Mouse (Mus musculus) neural tube, embryonic 10.5 days (tissue): Measurements from ENCODE around the gene Lce1b.
"Not testable (repeated sequence)": the region's sequence is repeated elsewhere in the genome, so short reads cannot be mapped to it uniquely, and the experiment has no call there.

Source experiments
- DNase-seq: peaks from one replicate; pipeline ENCODE4 v3.0.0-alpha.2; 2017; ENCODE audit warnings: low spot score; ENCODE audit errors: extremely low spot score

Gene Lce1b

DNA sequence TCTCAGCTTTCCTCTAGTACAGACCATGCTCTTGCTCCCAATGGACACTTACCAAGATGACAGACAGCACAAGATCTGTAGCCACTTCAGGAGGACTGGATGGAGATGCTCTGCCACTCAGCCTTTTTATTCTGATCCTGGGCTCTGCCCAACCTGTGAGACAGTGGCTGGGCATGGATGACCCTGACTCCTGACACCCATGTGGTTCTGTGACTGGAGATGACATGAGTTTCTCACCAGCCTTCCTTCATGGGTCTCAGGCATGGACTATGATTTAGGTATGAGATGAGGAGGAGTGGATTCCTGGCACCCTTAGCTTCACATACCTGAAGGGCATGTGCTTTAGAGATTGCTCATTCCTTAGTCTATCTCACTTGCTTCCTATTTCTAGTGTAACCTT, at the start of gene Lce1b:
Gene Lce1b, minus strand, starts transcription at position 101 of the 400 bp plus-strand sequence.
- DNase-seq: no peak

DNA sequence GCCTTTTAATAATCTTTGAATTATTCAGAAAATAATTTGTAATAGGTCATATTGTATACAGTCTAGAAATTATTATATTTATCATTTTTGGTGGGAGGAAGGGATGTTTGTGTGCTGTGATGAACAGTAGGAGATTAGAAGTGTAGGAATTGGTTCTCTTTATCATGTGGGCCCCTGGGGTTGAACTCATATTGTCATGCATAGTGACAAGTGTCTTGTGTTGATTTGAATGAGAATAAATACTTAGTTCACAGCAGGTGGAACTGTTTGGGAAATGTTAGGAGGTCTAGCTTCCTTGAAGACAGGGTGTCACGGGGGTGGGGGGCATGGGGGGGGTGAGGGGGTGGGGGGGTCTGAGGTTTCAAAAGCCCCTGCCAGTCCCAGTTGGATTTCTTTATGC, 37.9 kb upstream of the Lce1b start:
- no peak for DNase-seq

DNA sequence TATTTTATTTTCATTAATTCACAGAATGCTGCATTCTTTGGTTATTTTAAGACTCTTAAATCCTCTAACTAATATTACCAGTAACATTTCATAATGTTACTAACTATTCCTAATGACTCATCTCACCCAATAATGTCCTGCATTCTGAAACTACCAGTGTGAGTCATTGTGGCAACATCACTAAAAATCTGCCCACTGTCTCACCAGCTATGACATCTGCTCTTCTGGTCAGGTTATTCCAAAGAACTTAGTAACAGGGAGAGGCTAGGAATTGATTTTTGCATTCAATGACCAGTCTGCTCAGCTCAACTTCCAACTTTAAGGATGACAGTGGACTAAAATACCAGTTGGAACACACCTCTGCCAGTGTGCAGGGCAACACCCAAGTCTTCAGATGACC, 35.0 kb upstream of the Lce1b start:
- no peak for DNase-seq

DNA sequence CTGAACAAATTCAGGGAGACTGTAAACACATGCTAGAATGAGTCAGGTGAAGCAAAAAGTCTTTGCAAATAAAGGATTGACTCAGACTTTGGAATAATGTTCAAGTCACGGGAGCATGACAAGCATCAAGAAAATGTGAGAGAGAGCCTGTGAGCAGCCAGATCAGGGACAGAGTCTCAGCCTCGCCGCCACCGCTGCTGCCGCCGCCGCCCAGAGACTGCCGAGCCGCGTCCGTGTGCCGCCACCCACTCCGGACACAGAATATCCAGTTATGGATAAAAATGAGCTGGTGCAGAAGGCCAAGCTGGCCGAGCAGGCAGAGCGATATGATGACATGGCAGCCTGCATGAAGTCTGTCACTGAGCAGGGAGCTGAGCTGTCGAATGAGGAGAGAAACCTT, 32.4 kb upstream of the Lce1b start:
- not testable (repeated sequence) for DNase-seq

DNA sequence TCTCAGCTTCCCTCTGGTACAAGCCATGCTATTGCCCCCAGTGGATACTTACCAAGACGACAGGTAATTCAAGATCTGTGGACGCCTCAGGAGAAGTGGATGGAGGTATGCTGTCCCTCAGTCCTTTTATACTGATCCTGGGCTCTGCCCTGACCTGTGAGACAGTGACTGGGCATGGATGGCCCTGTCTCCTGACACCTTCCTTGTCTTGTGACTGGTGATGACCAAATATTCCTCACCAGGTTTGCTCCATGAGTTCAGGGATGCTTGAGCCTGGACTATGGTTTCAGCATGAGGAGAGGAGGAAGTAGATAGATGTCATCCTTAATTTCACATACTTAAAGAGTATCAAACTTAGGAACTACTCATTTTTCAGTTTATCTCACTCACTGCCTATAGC, 30.4 kb upstream of the Lce1b start, which contains the start of gene Lce1d:
Gene Lce1d, minus strand, starts transcription at position 101 of the 400 bp plus-strand sequence.
- DNase-seq: no peak

DNA sequence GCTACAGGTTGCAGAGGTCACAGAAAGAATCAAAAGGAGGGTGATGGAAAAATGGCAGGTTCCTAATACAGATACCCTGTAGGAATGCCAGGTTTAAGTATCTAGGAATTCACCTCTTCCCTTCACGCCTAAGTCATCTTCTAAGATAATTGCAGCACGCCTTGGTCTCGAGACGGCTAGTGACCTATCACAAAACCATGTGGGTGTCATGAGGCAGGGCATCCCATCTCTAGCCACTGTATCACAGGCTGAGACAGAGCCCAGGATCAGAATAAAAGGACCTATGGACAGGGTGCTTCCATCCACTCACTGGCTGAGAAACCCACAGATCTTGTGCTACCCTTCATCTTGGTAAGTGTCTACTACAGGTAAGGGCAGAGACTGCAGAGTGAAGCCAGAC, 22.2 kb upstream of the Lce1b start, which contains the start of gene Lce1c:
Gene Lce1c, plus strand, starts transcription at position 301 of the 400 bp plus-strand sequence.
- DNase-seq: no peak

DNA sequence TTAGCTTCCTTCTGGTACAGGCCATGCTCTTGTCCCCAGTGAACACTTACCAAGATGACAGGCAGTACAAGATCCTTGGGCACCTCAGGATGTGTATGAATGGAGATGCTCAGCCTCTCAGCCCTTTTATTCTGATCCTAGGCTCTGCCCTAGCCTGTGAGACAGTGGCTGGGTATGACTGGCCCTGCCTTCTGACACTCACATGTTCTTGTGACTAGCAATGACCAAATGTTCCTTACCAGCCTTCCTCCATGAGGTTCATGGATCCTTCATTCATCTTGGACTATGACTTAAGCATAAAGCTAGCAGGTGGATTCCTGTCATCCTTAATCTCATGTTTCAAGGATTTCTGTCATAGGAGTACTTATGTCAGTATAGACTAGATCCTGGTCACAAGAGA, 13.5 kb upstream of the Lce1b start, which contains the start of gene Lce1a2:
Gene Lce1a2, minus strand, starts transcription at position 101 of the 400 bp plus-strand sequence.
- no peak for DNase-seq

DNA sequence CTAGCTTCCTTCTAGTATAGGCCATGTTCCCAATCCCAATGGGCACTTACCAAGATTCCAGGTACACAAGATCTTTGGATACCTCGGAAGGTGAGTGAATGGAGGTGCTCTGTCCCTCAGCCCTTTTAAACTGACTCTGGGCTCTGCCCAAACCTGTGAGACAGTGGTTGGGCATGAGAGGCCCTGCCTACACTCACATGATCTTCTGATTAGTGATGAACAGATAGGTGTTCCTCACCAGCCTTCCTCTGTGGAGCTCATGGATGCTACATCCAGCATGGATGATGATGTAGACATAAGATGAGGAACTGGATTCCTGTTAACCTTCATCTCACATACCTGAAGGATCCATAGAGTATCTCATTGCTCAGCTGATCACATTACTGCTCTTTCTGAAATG, 8.5 kb downstream of the Lce1b start, which contains the start of gene Lce1a1:
Gene Lce1a1, minus strand, starts transcription at position 101 of the 400 bp plus-strand sequence.
- DNase-seq: no peak

DNA sequence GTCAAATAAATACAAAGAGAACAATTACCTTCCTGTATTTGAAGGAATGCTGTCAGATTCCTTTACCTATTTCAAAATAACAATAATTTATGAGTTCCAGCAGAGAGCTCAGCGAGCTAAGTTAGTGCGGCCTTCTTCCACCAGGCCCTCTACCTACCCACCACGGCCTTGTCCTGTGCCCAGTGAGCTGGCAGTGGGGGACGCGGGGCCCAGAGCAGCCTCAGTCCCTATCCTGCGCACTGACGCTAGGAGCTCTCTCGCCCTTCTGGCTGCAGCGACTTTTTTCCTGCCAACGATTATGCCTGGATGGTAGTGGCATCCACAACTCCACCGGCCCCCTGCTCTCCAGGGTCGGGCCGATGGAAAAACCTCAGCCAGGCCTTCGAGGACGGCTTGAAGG, 16.9 kb downstream of the Lce1b start:
- no peak for DNase-seq

DNA sequence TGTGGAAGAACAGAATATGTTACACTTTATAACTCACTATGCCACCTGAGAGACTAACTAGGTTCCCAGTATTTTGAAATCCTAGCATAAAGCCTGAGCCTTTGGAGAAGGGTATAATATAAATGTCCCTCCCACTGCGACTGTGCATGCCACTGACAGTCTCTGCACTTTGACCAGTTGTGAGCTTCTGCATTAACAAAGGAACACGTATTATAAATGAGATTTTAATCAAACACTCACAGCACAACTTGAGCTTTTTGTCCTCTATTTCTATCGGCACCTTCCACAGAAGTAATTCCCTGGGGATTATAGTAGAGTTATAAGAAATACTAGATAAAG, 18.1 kb downstream of the Lce1b start:
- DNase-seq: no peak

DNA sequence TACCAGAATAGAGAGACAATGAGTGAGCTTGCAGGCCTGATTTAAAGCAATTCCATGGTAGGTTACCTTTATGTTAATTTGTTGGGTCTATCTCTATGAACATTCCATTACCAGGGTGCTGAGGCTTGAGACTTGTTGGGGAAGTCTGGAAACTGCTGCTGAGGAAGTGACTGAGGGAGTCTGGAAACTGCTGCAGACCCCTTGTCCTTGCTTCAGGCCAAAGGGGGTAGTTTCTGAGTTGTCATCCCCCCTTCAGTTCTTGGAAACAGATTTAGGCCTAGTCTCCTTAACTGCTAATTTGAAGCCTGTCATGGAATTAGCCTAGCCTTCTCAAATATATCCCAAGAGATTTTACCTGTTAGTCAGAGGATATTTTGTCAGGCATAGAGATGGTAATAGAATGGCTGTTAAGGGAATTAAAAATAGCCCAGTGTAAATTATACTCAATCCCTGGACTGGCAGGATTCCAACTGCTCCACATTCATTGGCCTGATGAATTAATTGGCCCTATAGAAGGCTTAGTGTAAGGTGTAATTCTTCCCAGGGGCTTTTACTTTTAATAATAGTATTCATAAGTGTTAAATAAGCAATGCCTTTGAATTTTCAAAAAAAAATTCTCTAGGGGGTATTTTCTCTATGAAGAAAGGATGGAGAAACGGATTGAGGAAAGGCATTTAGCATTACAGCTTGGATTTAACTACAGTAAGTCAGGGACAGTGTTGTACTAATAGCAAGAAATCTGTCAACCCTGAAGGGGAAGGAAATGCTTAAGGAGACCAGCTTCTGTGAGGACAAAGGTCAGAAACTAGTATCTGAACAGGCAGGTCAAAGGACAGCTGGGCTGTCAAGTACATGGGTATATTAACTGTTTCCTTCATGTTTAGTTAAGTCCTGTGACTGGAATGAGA, 18.7 kb downstream of the Lce1b start:
- no peak for DNase-seq

DNA sequence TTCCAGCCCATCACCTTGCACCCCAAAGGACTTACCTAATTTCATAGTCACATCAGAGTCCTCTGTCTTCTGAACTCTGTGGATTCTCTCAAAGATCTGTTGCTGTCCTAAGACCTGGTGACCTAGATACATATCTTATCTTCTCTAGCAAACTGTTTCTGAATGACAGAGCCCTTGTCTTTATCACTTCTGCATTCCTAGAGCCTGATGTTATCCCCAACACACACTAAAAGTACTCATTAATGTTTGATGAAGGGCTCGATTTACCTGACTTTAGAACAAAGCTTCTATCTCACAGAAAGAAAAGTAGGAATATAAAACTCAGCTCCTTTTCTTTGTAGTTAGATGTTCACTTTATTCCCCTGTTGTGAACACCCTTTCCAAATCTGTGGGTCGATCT, 35.2 kb downstream of the Lce1b start, which contains the start of gene Lce6a:
Gene Lce6a, minus strand, starts transcription at position 101 of the 400 bp plus-strand sequence.
- DNase-seq: no peak

DNA sequence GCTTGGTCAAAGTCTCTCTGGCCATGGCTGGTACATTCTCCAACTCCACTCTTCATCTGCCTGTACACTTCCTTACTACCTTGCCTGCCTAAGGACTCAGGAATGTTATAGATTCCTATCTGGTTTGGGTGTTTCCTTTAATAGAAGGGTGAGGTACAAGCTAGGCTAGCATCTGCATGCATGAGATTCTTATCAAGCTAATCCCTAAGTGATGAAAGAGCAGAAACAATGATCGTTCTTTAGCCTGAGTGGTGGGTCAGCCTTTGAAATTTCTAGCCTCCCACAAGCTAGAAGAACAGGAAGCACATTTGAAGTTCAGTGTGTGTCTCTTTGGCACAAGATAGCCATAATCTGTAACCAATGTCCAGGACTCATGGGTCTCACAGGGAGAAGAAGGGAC, 46.9 kb downstream of the Lce1b start:
- DNase-seq: no peak

DNA sequence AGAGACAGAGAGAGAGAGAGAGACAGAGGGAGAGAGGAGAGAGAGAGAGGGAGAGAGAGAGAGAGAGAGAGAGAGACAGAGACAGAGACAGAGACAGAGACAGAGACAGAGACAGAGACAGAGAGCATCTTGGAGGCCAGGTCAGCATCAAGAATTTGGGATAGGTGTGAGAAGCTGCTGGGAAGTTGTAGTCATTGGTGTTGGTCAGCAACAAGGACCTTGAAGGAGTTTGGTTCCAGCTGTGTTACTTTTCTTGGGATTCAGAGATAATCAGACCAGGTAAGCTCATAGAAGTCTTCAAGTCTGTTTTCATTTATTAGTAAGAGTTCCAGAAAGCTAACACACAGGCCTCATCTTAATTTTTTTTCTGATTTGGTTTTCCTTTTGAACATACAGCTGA, 49.3 kb downstream of the Lce1b start, which contains the start of gene 2210017I01Rik:
Gene 2210017I01Rik, minus strand, starts transcription at position 101 of the 400 bp plus-strand sequence.
- no peak for DNase-seq
